Mouse (Mus musculus) heart, postnatal 4 days (tissue): ENCODE results near the gene Gm12258. TPM values are rescaled to one million over a fixed set of nuclear protein-coding genes. Genes with fewer than 3 reads are reported as not detected.
A peak's percentile ranks its signal among the peaks of the same experiment; 100 is the strongest.

ENCODE experiments used
- DNase-seq: peaks from one replicate; pipeline ENCODE4 v3.0.0; 2021
- total RNA-seq, 2 experiments: library from RNA; stranded (reverse); gene quantifications; 2 replicates each; pipeline ENCODE4 v1.2.3; 2021

The Gm12258 gene
- total RNA-seq, 2 experiments from 2014 or later: 2.3 to 2.7 TPM

GRCm38 (mm10) chr11:58903511-58904409 is 56.8 kb downstream of the Gm12258 start, which contains the start of gene Zfp39:
TSS of gene Zfp39 (minus strand) at chr11:58904225.
- peak; percentile 98 for DNase-seq

- no peak for DNase-seq
These were observed 57.4 kb downstream of the Gm12258 start for GRCm38 (mm10) chr11:58904410-58904718.

- peak; percentile 26 for DNase-seq
These were observed 57.9 kb downstream of the Gm12258 start for GRCm38 (mm10) chr11:58904838-58905237.

Other genes starting within 250 kb of the Gm12258 start
- not detected for gene 2210407C18Rik, start 231.1 kb upstream of the Gm12258 start, total RNA-seq
- gene Olfr323, start 216.7 kb upstream of the Gm12258 start, total RNA-seq: not detected
- gene Trim58, start 206.7 kb upstream of the Gm12258 start, total RNA-seq: under 1 TPM in 1 of 2 experiments, not detected in 1; 0.23 TPM
- not detected for gene Olfr322, start 188.4 kb upstream of the Gm12258 start, total RNA-seq
- gene Olfr320, start 166.1 kb upstream of the Gm12258 start, total RNA-seq: not detected
- not detected for gene Olfr319, start 148.0 kb upstream of the Gm12258 start, total RNA-seq
- not detected for gene Olfr318, start 123.1 kb upstream of the Gm12258 start, total RNA-seq
- gene Olfr317, start 107.9 kb upstream of the Gm12258 start, total RNA-seq: not detected
- not detected for gene Olfr316, start 94.4 kb upstream of the Gm12258 start, total RNA-seq
- not detected for gene Olfr315, start 74.0 kb upstream of the Gm12258 start, total RNA-seq
- gene Olfr314, start 64.2 kb upstream of the Gm12258 start, total RNA-seq: not detected
- gene Fam183b, start 45.2 kb upstream of the Gm12258 start, total RNA-seq: not detected
- gene Olfr313, start 32.2 kb upstream of the Gm12258 start, total RNA-seq: not detected
- not detected for gene Olfr312, start 17.9 kb upstream of the Gm12258 start, total RNA-seq
- not detected for gene Olfr311, start 7.9 kb upstream of the Gm12258 start, total RNA-seq
- gene 2810021J22Rik, start 20.1 kb downstream of the Gm12258 start, total RNA-seq: 1 to 10 TPM; 4.4 to 4.8 TPM
- gene Zfp39, start 57.1 kb downstream of the Gm12258 start, total RNA-seq: 1 to 10 TPM; 5.3 to 5.9 TPM
- not detected for gene Btnl10, start 70.8 kb downstream of the Gm12258 start, total RNA-seq
- gene Rnf187, start 91.8 kb downstream of the Gm12258 start, total RNA-seq: 100 to 1,000 TPM; 161 to 165 TPM
- gene Hist3h2ba, start 101.8 kb downstream of the Gm12258 start, total RNA-seq: 10 to 100 TPM; 21.8 to 22.6 TPM
- gene Hist3h2a, start 107.5 kb downstream of the Gm12258 start, total RNA-seq: 10 to 100 TPM; 46.8 to 50.0 TPM
- under 1 TPM in 1 of 2 experiments, not detected in 1; 0.10 TPM for gene Trim17, start 107.5 kb downstream of the Gm12258 start, total RNA-seq
- 10 to 100 TPM; 21.3 TPM for gene Trim11, start 130.9 kb downstream of the Gm12258 start, total RNA-seq